Mouse (Mus musculus): Measurements from ENCODE around the gene Jam3. TPM values are rescaled to one million over a fixed set of nuclear protein-coding genes. Genes with fewer than 3 reads are reported as not detected.

Gene Jam3
- polyA plus RNA-seq (2014; fragmentation: Nextera tagmentation; extraction: Ambion mirVana), result 50.1 and 56.1 TPM in 2 replicates

- H3K9ac ChIP-seq (ENCODE audit: low read depth, low read length), result peak within 1 kb of the TSS; percentile 74
- H3K9me3 ChIP-seq (replicated peaks; ENCODE audit: control insufficient read depth, low read length), result no peaks in the 10 kb centered on the region
- no peaks in the 10 kb centered on the region for H3K36me3 ChIP-seq (ENCODE audit: control insufficient read depth, insufficient read depth, low read length)
- no peaks in the 10 kb centered on the region for H3K27me3 ChIP-seq (ENCODE audit: control insufficient read depth, insufficient read depth, low read length)
- H3K4me2 ChIP-seq, result peak within 1 kb of the TSS; percentile 79
- peak within 1 kb of the TSS; percentile 71 for H3K4me3 ChIP-seq (ENCODE audit: low read depth, low read length)
- peak; percentile 93 for ATAC-seq (replicated peaks; ENCODE audit: insufficient number of reproducible peaks, low FRiP score, low TSS enrichment)
- under 1% methylated on average over 58 of the region's 58 CpGs for WGBS (ENCODE audit: insufficient replicate concordance)
- H3K27ac ChIP-seq (ENCODE audit: low read depth, low read length), result peak within 1 kb of the TSS; percentile 67
- peaks cover 5% of the 10 kb centered on the region for H3K4me1 ChIP-seq (ENCODE audit: control insufficient read depth, insufficient read depth, low read length)
Observed at GRCm38 (mm10) chr9:27154763-27155530, at the start of gene Jam3. TSS of gene Jam3 (minus strand) at chr9:27155421.

DNA sequence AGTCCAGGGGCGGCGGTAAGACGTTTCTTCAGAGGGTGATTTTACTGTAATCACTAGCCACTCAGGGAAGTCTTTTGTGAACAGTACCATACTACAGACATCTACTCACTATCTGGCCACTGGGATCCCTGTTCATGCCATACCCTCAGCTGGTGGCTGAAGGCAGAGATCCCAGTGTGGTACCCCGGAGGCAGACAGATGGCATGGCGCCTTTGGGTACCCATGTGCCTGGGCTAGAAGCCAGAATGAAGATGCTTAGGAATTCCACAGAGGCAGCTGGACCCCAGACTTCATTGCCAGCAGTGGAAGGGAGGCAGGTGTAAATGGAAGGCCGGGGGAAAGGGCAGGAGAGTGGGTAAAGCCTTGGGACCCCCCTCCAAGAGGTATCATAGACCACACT lies 49.0 kb upstream of the Jam3 start:
- 79% methylated on average over 6 of the region's 6 CpGs for WGBS (ENCODE audit: insufficient replicate concordance)
- Histone ChIP-seq H3K27me3 (ENCODE audit: control insufficient read depth, insufficient read depth, low read length) (no peaks in the 10 kb centered on the region), H3K4me3 (ENCODE audit: low read depth, low read length) (no peak overlapping the region), H3K36me3 (ENCODE audit: control insufficient read depth, insufficient read depth, low read length) (no peaks in the 10 kb centered on the region), H3K9me3 (replicated peaks; ENCODE audit: control insufficient read depth, low read length) (no peaks in the 10 kb centered on the region), H3K4me1 (ENCODE audit: control insufficient read depth, insufficient read depth, low read length) (no peaks in the 10 kb centered on the region; the same call in 1 of the 2 replicates), H3K27ac (ENCODE audit: low read depth, low read length) (no peak overlapping the region), H3K4me2 (no peak overlapping the region), H3K9ac (ENCODE audit: low read depth, low read length) (no peak overlapping the region)
- no peak for ATAC-seq (replicated peaks; ENCODE audit: insufficient number of reproducible peaks, low FRiP score, low TSS enrichment)

GRCm38 (mm10) chr9:27203134-27203533 lies 47.9 kb upstream of the Jam3 start:
- H3K36me3 ChIP-seq (ENCODE audit: control insufficient read depth, insufficient read depth, low read length), result no peaks in the 10 kb centered on the region
- H3K9me3 ChIP-seq (replicated peaks; ENCODE audit: control insufficient read depth, low read length), result no peaks in the 10 kb centered on the region
- no peak overlapping the region for H3K27ac ChIP-seq (ENCODE audit: low read depth, low read length)
- H3K4me1 ChIP-seq (ENCODE audit: control insufficient read depth, insufficient read depth, low read length), result no peaks in the 10 kb centered on the region; the same call in 1 of the 2 replicates
- ATAC-seq (replicated peaks; ENCODE audit: insufficient number of reproducible peaks, low FRiP score, low TSS enrichment), result peak; percentile 52; the same call in 1 of the 2 replicates
- H3K27me3 ChIP-seq (ENCODE audit: control insufficient read depth, insufficient read depth, low read length), result no peaks in the 10 kb centered on the region
- H3K9ac ChIP-seq (ENCODE audit: low read depth, low read length), result no peak overlapping the region
- no peak overlapping the region for H3K4me3 ChIP-seq (ENCODE audit: low read depth, low read length)
- 26% methylated on average over 2 of the region's 2 CpGs for WGBS (ENCODE audit: insufficient replicate concordance)
- H3K4me2 ChIP-seq, result no peak overlapping the region

- H3K36me3 ChIP-seq (ENCODE audit: control insufficient read depth, insufficient read depth, low read length), result no peaks in the 10 kb centered on the region
- H3K27me3 ChIP-seq (ENCODE audit: control insufficient read depth, insufficient read depth, low read length), result no peaks in the 10 kb centered on the region
- no peak overlapping the region for H3K27ac ChIP-seq (ENCODE audit: low read depth, low read length)
- H3K4me1 ChIP-seq (ENCODE audit: control insufficient read depth, insufficient read depth, low read length), result no peaks in the 10 kb centered on the region; the same call in 1 of the 2 replicates
- no peaks in the 10 kb centered on the region for H3K9me3 ChIP-seq (replicated peaks; ENCODE audit: control insufficient read depth, low read length)
- H3K4me2 ChIP-seq, result no peak overlapping the region
- H3K9ac ChIP-seq (ENCODE audit: low read depth, low read length), result no peak overlapping the region
- H3K4me3 ChIP-seq (ENCODE audit: low read depth, low read length), result no peak overlapping the region
- ATAC-seq (replicated peaks; ENCODE audit: insufficient number of reproducible peaks, low FRiP score, low TSS enrichment), result no peak
- 69% methylated on average over 8 of the region's 8 CpGs for WGBS (ENCODE audit: insufficient replicate concordance)
Observed at GRCm38 (mm10) chr9:27201472-27202219, 46.4 kb upstream of the Jam3 start.

GRCm38 (mm10) chr9:27193592-27194080 lies 38.4 kb upstream of the Jam3 start:
- H3K27ac ChIP-seq (ENCODE audit: low read depth, low read length), result no peak overlapping the region
- 71% methylated on average over 5 of the region's 6 CpGs for WGBS (ENCODE audit: insufficient replicate concordance)
- H3K9me3 ChIP-seq (replicated peaks; ENCODE audit: control insufficient read depth, low read length), result no peaks in the 10 kb centered on the region
- H3K27me3 ChIP-seq (ENCODE audit: control insufficient read depth, insufficient read depth, low read length), result no peaks in the 10 kb centered on the region
- H3K4me2 ChIP-seq, result no peak overlapping the region
- H3K9ac ChIP-seq (ENCODE audit: low read depth, low read length), result no peak overlapping the region
- no peaks in the 10 kb centered on the region for H3K36me3 ChIP-seq (ENCODE audit: control insufficient read depth, insufficient read depth, low read length)
- peaks cover 10% of the 10 kb centered on the region for H3K4me1 ChIP-seq (ENCODE audit: control insufficient read depth, insufficient read depth, low read length)
- H3K4me3 ChIP-seq (ENCODE audit: low read depth, low read length), result no peak overlapping the region
- no peak for ATAC-seq (replicated peaks; ENCODE audit: insufficient number of reproducible peaks, low FRiP score, low TSS enrichment)

- Histone ChIP-seq H3K27ac (ENCODE audit: low read depth, low read length) (0 out of 2 replicates have a peak overlapping the region, but pooled peaks have one; percentile 54), H3K27me3 (ENCODE audit: control insufficient read depth, insufficient read depth, low read length) (no peaks in the 10 kb centered on the region)
- WGBS (ENCODE audit: insufficient replicate concordance), result 57% methylated on average over 10 of the region's 10 CpGs
Observed at GRCm38 (mm10) chr9:27192761-27193591, 37.8 kb upstream of the Jam3 start.

DNA sequence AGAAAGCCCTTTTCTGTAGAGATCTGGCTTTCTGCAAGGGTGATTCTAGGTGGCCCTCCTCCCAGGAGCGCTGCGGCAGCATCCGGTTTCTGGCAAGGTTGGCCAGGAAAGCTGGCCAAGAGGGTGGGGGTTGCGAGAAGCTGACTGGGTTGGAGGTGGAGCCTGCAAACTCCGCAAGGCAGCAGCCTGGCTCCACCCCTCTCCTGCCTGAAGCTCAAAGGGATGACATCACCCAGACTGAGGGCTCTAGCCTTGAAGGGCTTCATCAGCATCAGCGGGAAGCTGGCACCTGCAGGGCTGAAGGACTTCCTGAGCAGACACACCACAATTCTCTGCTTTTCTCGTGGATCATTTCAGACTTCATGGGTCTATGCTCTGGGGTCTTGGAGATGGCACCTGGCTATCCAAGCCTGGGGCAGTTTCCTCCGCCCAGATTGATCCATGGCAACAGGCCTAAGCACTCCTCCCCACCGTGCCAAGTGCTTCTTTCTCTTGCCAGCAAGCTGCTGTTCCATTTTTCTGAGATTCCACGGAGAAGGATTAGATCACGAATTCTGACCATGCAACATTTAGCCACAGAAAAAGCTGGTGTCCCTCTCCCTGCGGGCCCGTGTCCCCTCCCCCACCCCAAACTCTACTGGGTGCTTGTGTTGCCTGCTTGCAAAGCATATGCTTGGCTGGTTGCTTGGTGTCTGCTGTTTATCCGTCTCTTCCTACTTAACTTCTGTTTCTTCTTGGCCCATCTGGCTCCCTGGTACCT lies 37.0 kb upstream of the Jam3 start:
- H3K27ac ChIP-seq (ENCODE audit: low read depth, low read length), result peak overlapping the region; percentile 86
- WGBS (ENCODE audit: insufficient replicate concordance), result 8% methylated on average over 14 of the region's 14 CpGs
- peak; percentile 89 for ATAC-seq (replicated peaks; ENCODE audit: insufficient number of reproducible peaks, low FRiP score, low TSS enrichment)
- H3K4me3 ChIP-seq (ENCODE audit: low read depth, low read length), result peak overlapping the region; percentile 20; the same call in 1 of the 2 replicates
- H3K9ac ChIP-seq (ENCODE audit: low read depth, low read length), result peak overlapping the region; percentile 58
- no peaks in the 10 kb centered on the region for H3K36me3 ChIP-seq (ENCODE audit: control insufficient read depth, insufficient read depth, low read length)
- H3K4me1 ChIP-seq (ENCODE audit: control insufficient read depth, insufficient read depth, low read length), result peaks cover 13% of the 10 kb centered on the region
- H3K9me3 ChIP-seq (replicated peaks; ENCODE audit: control insufficient read depth, low read length), result no peaks in the 10 kb centered on the region
- peak overlapping the region; percentile 64 for H3K4me2 ChIP-seq
- no peaks in the 10 kb centered on the region for H3K27me3 ChIP-seq (ENCODE audit: control insufficient read depth, insufficient read depth, low read length)

More at GRCm38 (mm10) chr9:27192761-27193591, 37.8 kb upstream of the Jam3 start:
- no peak overlapping the region; the same call in 1 of the 2 replicates for H3K4me2 ChIP-seq
- no peaks in the 10 kb centered on the region for H3K36me3 ChIP-seq (ENCODE audit: control insufficient read depth, insufficient read depth, low read length)
- ATAC-seq (replicated peaks; ENCODE audit: insufficient number of reproducible peaks, low FRiP score, low TSS enrichment), result 0 out of 2 replicates have a peak, but pooled peaks have one; percentile 2
- H3K4me3 ChIP-seq (ENCODE audit: low read depth, low read length), result no peak overlapping the region
- H3K4me1 ChIP-seq (ENCODE audit: control insufficient read depth, insufficient read depth, low read length), result peaks cover 10% of the 10 kb centered on the region
- no peak overlapping the region for H3K9ac ChIP-seq (ENCODE audit: low read depth, low read length)
- H3K9me3 ChIP-seq (replicated peaks; ENCODE audit: control insufficient read depth, low read length), result no peaks in the 10 kb centered on the region

All from heart, embryonic 11.5 days (tissue).